Mouse (Mus musculus) limb, embryonic 11.5 days (tissue): ENCODE data around the gene Olfr671. TPM values are rescaled to one million over a fixed set of nuclear protein-coding genes. Genes with fewer than 3 reads are reported as not detected.

Experiments used
- polyA plus RNA-seq: library from polyadenylated mRNA; unstranded; fragments of >200 nt; fragmentation: Nextera tagmentation; extraction: Ambion mirVana; gene quantifications from 2 replicates; pipeline ENCODE4 v1.2.1, GENCODE M21; 2014

Gene Olfr671
- polyA plus RNA-seq, 1 experiment from 2014 or later = not detected

Other genes starting within 250 kb of the Olfr671 start
- gene Usp17le, start 201.7 kb downstream of the Olfr671 start, polyA plus RNA-seq = not detected in 2 replicates
- not detected in 2 replicates for gene Usp17lb, start 136.5 kb downstream of the Olfr671 start, polyA plus RNA-seq
- gene Usp17la, start 122.1 kb downstream of the Olfr671 start, polyA plus RNA-seq = not detected in 2 replicates
- gene Olfr665, start 101.1 kb downstream of the Olfr671 start, polyA plus RNA-seq = not detected in 2 replicates
- not detected in 2 replicates for gene Olfr666, start 83.2 kb downstream of the Olfr671 start, polyA plus RNA-seq
- gene Olfr667, start 57.6 kb downstream of the Olfr671 start, polyA plus RNA-seq = not detected in 2 replicates
- gene Olfr668, start 51.1 kb downstream of the Olfr671 start, polyA plus RNA-seq = not detected in 2 replicates
- gene Olfr669, start 44.9 kb downstream of the Olfr671 start, polyA plus RNA-seq = not detected in 2 replicates
- gene Olfr670, start 16.5 kb downstream of the Olfr671 start, polyA plus RNA-seq = not detected in 2 replicates
- gene Olfr672, start 22.9 kb upstream of the Olfr671 start, polyA plus RNA-seq = not detected in 2 replicates
- not detected in 2 replicates for gene Olfr675, start 49.3 kb upstream of the Olfr671 start, polyA plus RNA-seq
- gene Olfr676, start 53.6 kb upstream of the Olfr671 start, polyA plus RNA-seq = not detected in 2 replicates
- not detected in 2 replicates for gene Olfr677, start 72.2 kb upstream of the Olfr671 start, polyA plus RNA-seq
- not detected in 2 replicates for gene Olfr678, start 85.3 kb upstream of the Olfr671 start, polyA plus RNA-seq
- gene Olfr679, start 102.1 kb upstream of the Olfr671 start, polyA plus RNA-seq = not detected in 2 replicates
- not detected in 2 replicates for gene Olfr680-ps1, start 113.7 kb upstream of the Olfr671 start, polyA plus RNA-seq
- gene Olfr681, start 137.7 kb upstream of the Olfr671 start, polyA plus RNA-seq = not detected in 2 replicates
- not detected in 2 replicates for gene Olfr683, start 167.9 kb upstream of the Olfr671 start, polyA plus RNA-seq
- gene Olfr684, start 184.5 kb upstream of the Olfr671 start, polyA plus RNA-seq = not detected in 2 replicates
- not detected in 2 replicates for gene Olfr685, start 206.9 kb upstream of the Olfr671 start, polyA plus RNA-seq
- not detected in 2 replicates for gene Olfr686, start 228.4 kb upstream of the Olfr671 start, polyA plus RNA-seq